Mouse (Mus musculus) adrenal gland, postnatal 10 days (tissue): ENCODE data around the gene Klhl31. TPM values are rescaled to one million over a fixed set of nuclear protein-coding genes. Genes with fewer than 3 reads are reported as not detected.
A peak's percentile ranks its signal among the peaks of the same experiment; 100 is the strongest.

ENCODE experiments used
- DNase-seq: peaks from one replicate; pipeline ENCODE4 v3.0.0; 2021; ENCODE audit warnings: mixed read lengths
- total RNA-seq, 2 experiments: library from RNA; stranded (reverse); gene quantifications; 2 replicates each; pipeline ENCODE4 v1.2.3; 2021

Gene Klhl31
- total RNA-seq, 2 experiments from 2014 or later = 6.7 to 19.3 TPM

- DNase-seq = no peak
Measured at GRCm38 (mm10) chr9:77623318-77624050, 12.8 kb upstream of the Klhl31 start.

- no peak for DNase-seq
Measured at GRCm38 (mm10) chr9:77624171-77624570, 12.1 kb upstream of the Klhl31 start.

GRCm38 (mm10) chr9:77628676-77629075 lies 7.6 kb upstream of the Klhl31 start:
- no peak for DNase-seq

- no peak for DNase-seq
Measured at GRCm38 (mm10) chr9:77629708-77630107, 6.6 kb upstream of the Klhl31 start.

- DNase-seq = no peak
Measured at GRCm38 (mm10) chr9:77630764-77631163, 5.5 kb upstream of the Klhl31 start.

GRCm38 (mm10) chr9:77632432-77632831 lies 3.9 kb upstream of the Klhl31 start:
- no peak for DNase-seq

GRCm38 (mm10) chr9:77636003-77636402 lies 297 bp upstream of the Klhl31 start:
- no peak for DNase-seq

- no peak for DNase-seq
Measured at GRCm38 (mm10) chr9:77637357-77637756, 1.1 kb downstream of the Klhl31 start.

- DNase-seq = no peak
Measured at GRCm38 (mm10) chr9:77645176-77645575, 8.9 kb downstream of the Klhl31 start.

GRCm38 (mm10) chr9:77651847-77652246 lies 15.5 kb downstream of the Klhl31 start:
- no peak for DNase-seq

- no peak for DNase-seq
Measured at GRCm38 (mm10) chr9:77653907-77654306, 17.6 kb downstream of the Klhl31 start.

- peak; percentile 48 for DNase-seq
Measured at GRCm38 (mm10) chr9:77655181-77655934, 19.1 kb downstream of the Klhl31 start.

GRCm38 (mm10) chr9:77655935-77656288 lies 19.6 kb downstream of the Klhl31 start:
- peak; percentile 56 for DNase-seq

GRCm38 (mm10) chr9:77662917-77663316 lies 26.6 kb downstream of the Klhl31 start:
- DNase-seq = peak; percentile 31

GRCm38 (mm10) chr9:77670095-77670494 lies 33.8 kb downstream of the Klhl31 start:
- DNase-seq = no peak

- DNase-seq = no peak
Measured at GRCm38 (mm10) chr9:77671004-77671403, 34.7 kb downstream of the Klhl31 start.

- DNase-seq = no peak
Measured at GRCm38 (mm10) chr9:77673218-77673617, 36.9 kb downstream of the Klhl31 start.

- DNase-seq = no peak
Measured at GRCm38 (mm10) chr9:77673986-77674385, 37.7 kb downstream of the Klhl31 start.

- no peak for DNase-seq
Measured at GRCm38 (mm10) chr9:77684938-77685337, 48.6 kb downstream of the Klhl31 start.

GRCm38 (mm10) chr9:77685825-77686500 lies 49.7 kb downstream of the Klhl31 start:
- DNase-seq = peak; percentile 18

GRCm38 (mm10) chr9:77692707-77693106 lies 56.4 kb downstream of the Klhl31 start:
- no peak for DNase-seq

- no peak for DNase-seq
Measured at GRCm38 (mm10) chr9:77693405-77693804, 57.1 kb downstream of the Klhl31 start.

GRCm38 (mm10) chr9:77695586-77695985 lies 59.3 kb downstream of the Klhl31 start:
- DNase-seq = no peak
